Comparison of ENCODE assay signal across 9 mouse cellular contexts in the genomic region with DNA sequence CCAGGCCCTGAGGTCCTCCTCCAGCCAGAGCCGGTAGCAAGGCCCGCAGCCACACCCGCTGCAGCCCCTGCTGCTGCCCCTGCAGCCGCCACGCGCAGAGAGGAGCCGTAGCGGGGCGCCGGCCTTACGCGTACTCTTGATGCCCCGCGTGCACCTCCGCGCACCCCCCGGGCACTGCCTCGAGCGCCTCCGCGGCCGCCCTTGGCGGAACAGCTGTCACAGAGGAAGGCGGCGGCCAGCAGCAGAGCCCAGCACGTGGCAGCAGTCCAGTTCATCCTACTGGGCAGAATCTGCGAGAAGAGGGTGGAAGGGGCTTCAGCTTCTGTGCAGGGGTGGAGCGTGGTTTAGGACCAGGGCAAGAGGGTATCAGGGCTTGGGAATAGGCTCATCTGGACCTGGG. TPM values are rescaled to one million over a fixed set of nuclear protein-coding genes. Genes with fewer than 3 reads are reported as not detected.
DNase-seq lines count a peak whose midpoint lies in the region; ATAC-seq and TF ChIP-seq lines count a peak whose summit lies in the region.
"Had no signal": no experiment of that assay in that cellular context is flagged by ENCODE, and none has a peak within 500 bp of the region (broad histone marks: within the 10 kb centered on the region; RNA-seq: fewer than 3 reads in every experiment).

No protein-coding gene starts in this region.

- H3K4me1 ChIP-seq in liver, embryonic 11.5 days (replicated peaks; ENCODE audit: control insufficient read depth, insufficient read depth, low read length) = no peaks in the 10 kb centered on the region
- H3K4me1 ChIP-seq in liver, postnatal 0 days (ENCODE audit: insufficient read depth) = no peaks in the 10 kb centered on the region
- H3K4me1 ChIP-seq in cerebellum, adult 2 months (ENCODE audit: control insufficient read depth, insufficient read depth, low read length) = peaks cover 6% of the 10 kb centered on the region; the same call in 1 of the 2 replicates
- H3K4me1 ChIP-seq in forebrain, embryonic 14.5 days (ENCODE audit: control insufficient read depth, insufficient read depth, low read length) = peaks cover 6% of the 10 kb centered on the region; the same call in 1 of the 2 replicates
- peaks cover 9% of the 10 kb centered on the region for H3K4me1 ChIP-seq in hindbrain, postnatal 0 days (ENCODE audit: insufficient read depth, low read length)
- peaks cover 22% of the 10 kb centered on the region for H3K4me1 ChIP-seq in midbrain, embryonic 13.5 days (replicated peaks)

- peak overlapping the region; percentile 20; the same call in 1 of the 2 replicates for H3K4me3 ChIP-seq in liver, embryonic 11.5 days (ENCODE audit: low read depth, low read length)
- no peak overlapping the region for H3K4me3 ChIP-seq in liver, postnatal 0 days (ENCODE audit: low read depth, low read length)
- peak overlapping the region; percentile 94 for H3K4me3 ChIP-seq in cerebellum, adult 2 months (replicated peaks; ENCODE audit: insufficient read depth, low read depth, low read length)
- peak overlapping the region; percentile 36 for H3K4me3 ChIP-seq in forebrain, embryonic 14.5 days (ENCODE audit: low read depth, low read length)
- H3K4me3 ChIP-seq in hindbrain, postnatal 0 days (ENCODE audit: low read length) = peak overlapping the region; percentile 43
- peak overlapping the region; percentile 46 for H3K4me3 ChIP-seq in midbrain, embryonic 13.5 days (replicated peaks)

- H3K36me3 ChIP-seq in liver, embryonic 11.5 days (ENCODE audit: control insufficient read depth, insufficient read depth, low read length) = no peaks in the 10 kb centered on the region; the same call in 1 of the 2 replicates
- H3K36me3 ChIP-seq in liver, postnatal 0 days (replicated peaks; ENCODE audit: insufficient read depth, low read length) = 0 out of 2 replicates have a peak, but pooled peaks cover 4% of the 10 kb centered on the region
- H3K36me3 ChIP-seq in forebrain, embryonic 14.5 days (ENCODE audit: control insufficient read depth, insufficient read depth, low read length) = no peaks in the 10 kb centered on the region
- H3K36me3 ChIP-seq in hindbrain, postnatal 0 days (ENCODE audit: insufficient read depth, low read length) = no peaks in the 10 kb centered on the region
- H3K36me3 ChIP-seq in midbrain, embryonic 13.5 days = peaks cover 7% of the 10 kb centered on the region; the same call in 1 of the 2 replicates

- WGBS in liver, embryonic 11.5 days = 13% methylated on average over 28 of the region's 28 CpGs
- 9% methylated on average over 28 of the region's 28 CpGs for WGBS in liver, postnatal 0 days (ENCODE audit: insufficient replicate concordance)
- WGBS in cerebellum, adult 2 months = under 1% methylated on average over 28 of the region's 28 CpGs
- WGBS in forebrain, embryonic 14.5 days = 11% methylated on average over 28 of the region's 28 CpGs
- WGBS in hindbrain, postnatal 0 days = 5% methylated on average over 28 of the region's 28 CpGs
- WGBS in midbrain, embryonic 13.5 days = 5% methylated on average over 28 of the region's 28 CpGs

- H3K27ac ChIP-seq in liver, embryonic 11.5 days (ENCODE audit: low read depth, low read length) = no peak overlapping the region
- no peak overlapping the region for H3K27ac ChIP-seq in liver, postnatal 0 days (ENCODE audit: low read depth)
- peak overlapping the region; percentile 86 for H3K27ac ChIP-seq in cerebellum, adult 2 months (ENCODE audit: insufficient read depth, low read length)
- no peak overlapping the region for H3K27ac ChIP-seq in forebrain, embryonic 14.5 days (ENCODE audit: low read depth, low read length)
- H3K27ac ChIP-seq in hindbrain, postnatal 0 days = peak overlapping the region; percentile 79
- no peak overlapping the region for H3K27ac ChIP-seq in midbrain, embryonic 13.5 days

- H3K9ac ChIP-seq in liver, embryonic 11.5 days (ENCODE audit: low read depth, low read length) = no peak overlapping the region
- H3K9ac ChIP-seq in liver, postnatal 0 days (replicated peaks) = no peak overlapping the region
- H3K9ac ChIP-seq in forebrain, embryonic 14.5 days (ENCODE audit: low read length) = peak overlapping the region; percentile 67
- peak overlapping the region; percentile 54 for H3K9ac ChIP-seq in hindbrain, postnatal 0 days (replicated peaks; ENCODE audit: low read length)
- peak overlapping the region; percentile 61 for H3K9ac ChIP-seq in midbrain, embryonic 13.5 days (replicated peaks)

- DNase-seq in liver, embryonic 11.5 days (ENCODE audit: low spot score) = no peak
- no peak for DNase-seq in liver, postnatal 0 days
- DNase-seq in cerebellum, adult 2 months = peak; percentile 68 to 77
- peak; percentile 35 for DNase-seq in forebrain, embryonic 14.5 days (ENCODE audit: low spot score)
- DNase-seq in hindbrain, postnatal 0 days (ENCODE audit: low spot score) = peak; percentile 63
- no peak for DNase-seq in thymus, postnatal 10 days (ENCODE audit: low spot score in 2 of 2)
- DNase-seq in natural killer cell, adult 2 months (ENCODE audit: low spot score in 2 of 2) = no peak

- peak overlapping the region; percentile 42; the same call in 1 of the 2 replicates for H3K4me2 ChIP-seq in liver, embryonic 11.5 days
- H3K4me2 ChIP-seq in liver, postnatal 0 days (ENCODE audit: low read depth, low read length) = no peak overlapping the region
- peak overlapping the region; percentile 55 for H3K4me2 ChIP-seq in forebrain, embryonic 14.5 days (ENCODE audit: low read length)
- peak overlapping the region; percentile 61 for H3K4me2 ChIP-seq in hindbrain, postnatal 0 days (ENCODE audit: low read depth, low read length)
- peak overlapping the region; percentile 54 for H3K4me2 ChIP-seq in midbrain, embryonic 13.5 days (replicated peaks)

- no peak for TF ChIP-seq CTCF in liver, postnatal 0 days (IDR thresholded peaks at IDR 0.05; ENCODE audit: low read depth)
- TF ChIP-seq CTCF in cerebellum, adult 2 months (IDR thresholded peaks at IDR 0.05; ENCODE audit: borderline replicate concordance, insufficient read depth, low read depth, low read length) = no peak
- TF ChIP-seq CTCF in hindbrain, postnatal 0 days (IDR thresholded peaks at IDR 0.05; ENCODE audit: low read depth) = no peak

- 0 out of 2 replicates have a peak, but pooled peaks have one; percentile 12 for ATAC-seq in liver, embryonic 11.5 days (replicated peaks; ENCODE audit: low FRiP score)
- no peak for ATAC-seq in liver, postnatal 0 days
- peak; percentile 47; the same call in 1 of the 2 replicates for ATAC-seq in forebrain, embryonic 14.5 days
- ATAC-seq in hindbrain, postnatal 0 days = peak; percentile 47
- peak; percentile 63 for ATAC-seq in midbrain, embryonic 13.5 days

- no peak for TF ChIP-seq EP300 in liver, postnatal 0 days (IDR thresholded peaks at IDR 0.05; ENCODE audit: low read depth)

- no peaks in the 10 kb centered on the region for H3K9me3 ChIP-seq in liver, embryonic 11.5 days (ENCODE audit: control insufficient read depth, low read length)
- no peaks in the 10 kb centered on the region for H3K9me3 ChIP-seq in liver, postnatal 0 days (ENCODE audit: low read length)
- H3K9me3 ChIP-seq in forebrain, embryonic 14.5 days (replicated peaks; ENCODE audit: control insufficient read depth, low read length) = no peaks in the 10 kb centered on the region
- H3K9me3 ChIP-seq in hindbrain, postnatal 0 days (ENCODE audit: low read length) = no peaks in the 10 kb centered on the region
- H3K9me3 ChIP-seq in midbrain, embryonic 13.5 days = no peaks in the 10 kb centered on the region

- peaks cover 32% of the 10 kb centered on the region for H3K27me3 ChIP-seq in liver, embryonic 11.5 days (replicated peaks; ENCODE audit: control insufficient read depth, insufficient read depth, low read length)
- peaks cover 27% of the 10 kb centered on the region for H3K27me3 ChIP-seq in liver, postnatal 0 days (ENCODE audit: insufficient read depth, low read length)
- no peaks in the 10 kb centered on the region for H3K27me3 ChIP-seq in cerebellum, adult 2 months (ENCODE audit: control insufficient read depth, insufficient read depth, low read length)
- H3K27me3 ChIP-seq in forebrain, embryonic 14.5 days (replicated peaks; ENCODE audit: control insufficient read depth, insufficient read depth, low read length) = no peaks in the 10 kb centered on the region
- no peaks in the 10 kb centered on the region for H3K27me3 ChIP-seq in hindbrain, postnatal 0 days (ENCODE audit: insufficient read depth, low read length)
- H3K27me3 ChIP-seq in midbrain, embryonic 13.5 days = peaks cover 23% of the 10 kb centered on the region

- TF ChIP-seq POLR2A in cerebellum, adult 2 months (IDR thresholded peaks at IDR 0.05; ENCODE audit: borderline replicate concordance, insufficient read depth, low read length) = no peak

RNA-seq across cellular contexts. Expression of gene Sprn, which starts 1.3 kb away (rescaled TPM):
- polyA plus RNA-seq in liver, embryonic 11.5 days (2014; fragmentation: Nextera tagmentation; extraction: Ambion mirVana) = not detected in 2 replicates
- polyA plus RNA-seq in liver, postnatal 0 days (2015; fragmentation: Nextera tagmentation; extraction: Ambion mirVana) = 0.08 TPM in 2 replicates
- 25.9 and 27.7 TPM in 2 replicates for polyA plus RNA-seq in cerebellum, adult 2 months (2012; rRNA removed)
- polyA plus RNA-seq in forebrain, embryonic 14.5 days (2014; fragmentation: Nextera tagmentation; extraction: Ambion mirVana) = 7.9 and 9.7 TPM in 2 replicates
- total RNA-seq in hindbrain, postnatal 0 days (2014; rRNA removed) = 64.7 and 66.4 TPM in 2 replicates
- polyA plus RNA-seq in hindbrain, postnatal 0 days (2015; fragmentation: Nextera tagmentation; extraction: Ambion mirVana) = 27.2 and 29.9 TPM in 2 replicates
- polyA plus RNA-seq in midbrain, embryonic 13.5 days (2015; fragmentation: Nextera tagmentation; extraction: Ambion mirVana) = 7.8 and 8.1 TPM in 2 replicates

RNA-seq across cellular contexts. Expression of gene Olfr522, which starts 11.2 kb away (rescaled TPM):
- not detected in 2 replicates for polyA plus RNA-seq in liver, embryonic 11.5 days (2014; fragmentation: Nextera tagmentation; extraction: Ambion mirVana)
- not detected in 2 replicates for polyA plus RNA-seq in liver, postnatal 0 days (2015; fragmentation: Nextera tagmentation; extraction: Ambion mirVana)
- polyA plus RNA-seq in cerebellum, adult 2 months (2012; rRNA removed) = not detected in 2 replicates
- not detected in 2 replicates for polyA plus RNA-seq in forebrain, embryonic 14.5 days (2014; fragmentation: Nextera tagmentation; extraction: Ambion mirVana)
- total RNA-seq in hindbrain, postnatal 0 days (2014; rRNA removed) = not detected in 2 replicates
- polyA plus RNA-seq in hindbrain, postnatal 0 days (2015; fragmentation: Nextera tagmentation; extraction: Ambion mirVana) = not detected in 2 replicates
- not detected in 2 replicates for polyA plus RNA-seq in midbrain, embryonic 13.5 days (2015; fragmentation: Nextera tagmentation; extraction: Ambion mirVana)
- total RNA-seq: layer of hippocampus, adult 18-20 months had no signal

RNA-seq across cellular contexts. Expression of gene Mtg1, which starts 16.0 kb away (rescaled TPM):
- polyA plus RNA-seq in liver, embryonic 11.5 days (2014; fragmentation: Nextera tagmentation; extraction: Ambion mirVana) = 41.6 and 46.8 TPM in 2 replicates
- polyA plus RNA-seq in liver, postnatal 0 days (2015; fragmentation: Nextera tagmentation; extraction: Ambion mirVana) = 17.9 and 18.4 TPM in 2 replicates
- 42.4 and 45.9 TPM in 2 replicates for polyA plus RNA-seq in cerebellum, adult 2 months (2012; rRNA removed)
- polyA plus RNA-seq in forebrain, embryonic 14.5 days (2014; fragmentation: Nextera tagmentation; extraction: Ambion mirVana) = 40.7 and 42.9 TPM in 2 replicates
- total RNA-seq in hindbrain, postnatal 0 days (2014; rRNA removed) = 6.4 and 7.2 TPM in 2 replicates
- 32.6 and 33.5 TPM in 2 replicates for polyA plus RNA-seq in hindbrain, postnatal 0 days (2015; fragmentation: Nextera tagmentation; extraction: Ambion mirVana)
- polyA plus RNA-seq in midbrain, embryonic 13.5 days (2015; fragmentation: Nextera tagmentation; extraction: Ambion mirVana) = 29.2 and 32.8 TPM in 2 replicates

RNA-seq across cellular contexts. Expression of gene Olfr523, which starts 19.6 kb away (rescaled TPM):
- not detected in 2 replicates for polyA plus RNA-seq in liver, embryonic 11.5 days (2014; fragmentation: Nextera tagmentation; extraction: Ambion mirVana)
- not detected in 2 replicates for polyA plus RNA-seq in liver, postnatal 0 days (2015; fragmentation: Nextera tagmentation; extraction: Ambion mirVana)
- 0.10 TPM in 2 replicates for polyA plus RNA-seq in cerebellum, adult 2 months (2012; rRNA removed)
- not detected in 2 replicates for polyA plus RNA-seq in forebrain, embryonic 14.5 days (2014; fragmentation: Nextera tagmentation; extraction: Ambion mirVana)
- total RNA-seq in hindbrain, postnatal 0 days (2014; rRNA removed) = not detected in 2 replicates
- polyA plus RNA-seq in hindbrain, postnatal 0 days (2015; fragmentation: Nextera tagmentation; extraction: Ambion mirVana) = not detected in 2 replicates
- polyA plus RNA-seq in midbrain, embryonic 13.5 days (2015; fragmentation: Nextera tagmentation; extraction: Ambion mirVana) = not detected in 2 replicates

RNA-seq across cellular contexts. Expression of gene Echs1, which starts 37.1 kb away (rescaled TPM):
- polyA plus RNA-seq in liver, embryonic 11.5 days (2014; fragmentation: Nextera tagmentation; extraction: Ambion mirVana) = 119 and 129 TPM in 2 replicates
- polyA plus RNA-seq in liver, postnatal 0 days (2015; fragmentation: Nextera tagmentation; extraction: Ambion mirVana) = 194 and 203 TPM in 2 replicates
- polyA plus RNA-seq in cerebellum, adult 2 months (2012; rRNA removed) = 90.9 and 98.6 TPM in 2 replicates
- 138 and 154 TPM in 2 replicates for polyA plus RNA-seq in forebrain, embryonic 14.5 days (2014; fragmentation: Nextera tagmentation; extraction: Ambion mirVana)
- 88.7 and 91.5 TPM in 2 replicates for total RNA-seq in hindbrain, postnatal 0 days (2014; rRNA removed)
- polyA plus RNA-seq in hindbrain, postnatal 0 days (2015; fragmentation: Nextera tagmentation; extraction: Ambion mirVana) = 136 and 145 TPM in 2 replicates
- polyA plus RNA-seq in midbrain, embryonic 13.5 days (2015; fragmentation: Nextera tagmentation; extraction: Ambion mirVana) = 132 and 133 TPM in 2 replicates

Comparison
In these comparisons a context has a peak if more than half of its experiments do, and no peak if none do; other contexts are left out.
1. DNase-seq: peak in cerebellum, adult 2 months (2 of 2), forebrain, embryonic 14.5 days (single experiment) and hindbrain, postnatal 0 days (single experiment); none in liver, embryonic 11.5 days (single experiment), liver, postnatal 0 days (single experiment), thymus, postnatal 10 days (0 of 2) and natural killer cell, adult 2 months (0 of 2).
2. H3K27ac ChIP-seq: peak in cerebellum, adult 2 months (single experiment) and hindbrain, postnatal 0 days (single experiment); none in liver, embryonic 11.5 days (single experiment), liver, postnatal 0 days (single experiment), forebrain, embryonic 14.5 days (single experiment) and midbrain, embryonic 13.5 days (single experiment).
3. H3K9ac ChIP-seq: peak in forebrain, embryonic 14.5 days (single experiment), hindbrain, postnatal 0 days (single experiment) and midbrain, embryonic 13.5 days (single experiment); none in liver, embryonic 11.5 days (single experiment) and liver, postnatal 0 days (single experiment).